Mouse (Mus musculus): ENCODE data around the gene Vamp2.
A peak's percentile ranks its signal among the peaks of the same experiment; 100 is the strongest.

The Vamp2 gene

DNA sequence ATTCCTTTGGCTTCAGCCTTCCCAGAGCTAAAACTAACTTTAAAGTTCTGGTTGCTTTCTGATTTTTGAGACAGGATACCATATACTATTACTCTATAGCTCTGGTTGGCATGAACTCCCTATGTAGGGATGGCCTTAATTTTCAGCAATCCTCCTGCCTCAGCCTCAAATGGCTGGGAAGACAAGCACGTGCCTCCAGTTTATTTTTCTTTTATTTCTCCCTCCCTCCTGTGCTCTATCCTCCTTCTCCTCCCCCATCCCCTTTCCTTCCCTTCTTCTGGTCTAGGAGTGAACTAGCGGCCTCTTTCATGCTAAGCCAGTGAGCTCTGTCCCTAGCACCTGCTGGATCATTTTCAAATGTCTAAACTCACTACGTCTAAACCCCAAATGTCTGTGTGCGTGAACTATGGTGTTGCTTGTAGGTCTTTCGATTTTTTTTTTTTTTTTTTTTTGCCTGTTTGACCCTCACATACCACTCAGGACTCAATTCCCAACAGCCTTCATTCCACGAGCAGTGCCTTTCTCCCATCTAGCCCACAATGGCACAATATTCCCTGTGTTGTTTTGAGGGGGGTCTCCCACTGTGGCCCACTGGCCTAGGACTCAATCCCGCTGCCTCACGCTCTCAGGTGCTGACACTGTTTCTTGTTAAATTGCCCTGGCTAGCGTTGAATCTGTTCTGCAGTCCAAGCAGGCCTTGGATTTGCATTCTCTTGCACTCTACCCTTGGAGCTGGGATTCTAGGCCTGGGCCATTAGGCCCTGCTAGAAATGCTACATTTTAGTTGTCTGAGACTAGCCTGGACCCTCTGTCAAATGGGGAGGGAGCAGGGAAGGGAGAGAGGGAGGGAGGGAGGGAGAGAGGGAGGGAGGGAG is 23.8 kb upstream of the Vamp2 start:
- no peak for DNase-seq

DNA sequence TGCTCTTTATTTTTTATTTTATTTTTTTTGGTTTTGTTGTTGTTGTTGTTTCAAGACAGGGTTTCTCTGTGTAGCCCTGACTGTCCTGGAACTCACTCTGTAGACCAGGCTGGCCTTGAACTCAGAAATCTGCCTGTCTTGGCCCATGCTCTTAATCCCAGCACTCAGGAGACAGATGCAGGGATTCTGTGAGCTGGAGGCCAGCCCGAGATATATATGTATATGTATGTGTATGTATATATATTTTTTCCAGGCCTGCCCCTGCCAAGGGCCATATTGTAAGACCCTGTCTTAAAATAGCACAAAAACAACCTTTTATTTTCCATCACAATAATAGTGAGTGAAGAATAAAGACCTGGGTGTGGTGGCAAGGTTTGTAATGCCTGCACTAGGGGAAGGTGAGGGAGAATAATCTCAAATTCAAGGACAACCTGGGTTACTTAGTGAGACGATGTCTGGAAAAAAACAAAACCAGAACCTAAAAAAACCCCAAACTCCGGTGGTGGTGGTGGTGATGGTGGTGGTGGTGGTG is 22.8 kb upstream of the Vamp2 start:
- no peak for DNase-seq

DNA sequence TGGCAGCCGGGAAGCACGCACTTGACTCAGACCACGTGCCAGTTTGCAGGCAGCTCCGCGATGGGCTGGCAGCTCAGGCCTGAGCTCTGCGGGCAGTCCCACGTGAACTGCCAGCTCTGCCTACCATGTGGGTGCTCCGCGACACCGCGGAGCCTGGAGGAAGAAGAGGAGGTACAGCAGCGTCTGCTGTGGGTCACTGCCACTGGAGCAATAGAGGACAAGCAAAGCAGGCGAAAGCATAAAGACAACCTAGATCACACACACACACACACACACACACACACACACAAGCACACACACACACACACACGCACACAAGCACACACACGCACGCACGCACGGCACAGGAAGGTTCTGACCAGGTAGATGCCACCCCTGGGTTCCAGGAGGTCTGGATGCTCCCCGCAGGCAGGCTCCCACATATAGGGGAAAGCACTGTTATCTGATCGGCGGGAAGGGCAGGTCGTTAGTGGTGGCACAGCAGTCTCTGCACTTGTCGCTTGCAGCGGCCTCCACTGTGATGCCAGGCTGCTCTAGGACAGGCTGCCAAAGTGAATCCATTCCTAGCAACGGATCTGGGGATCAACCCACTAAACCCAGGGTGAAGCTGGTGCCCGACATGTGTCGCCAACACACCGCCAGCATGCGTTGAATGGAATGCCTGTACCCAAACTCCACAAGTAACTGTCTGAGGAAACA is 22.0 kb upstream of the Vamp2 start:
- no peak for DNase-seq

DNA sequence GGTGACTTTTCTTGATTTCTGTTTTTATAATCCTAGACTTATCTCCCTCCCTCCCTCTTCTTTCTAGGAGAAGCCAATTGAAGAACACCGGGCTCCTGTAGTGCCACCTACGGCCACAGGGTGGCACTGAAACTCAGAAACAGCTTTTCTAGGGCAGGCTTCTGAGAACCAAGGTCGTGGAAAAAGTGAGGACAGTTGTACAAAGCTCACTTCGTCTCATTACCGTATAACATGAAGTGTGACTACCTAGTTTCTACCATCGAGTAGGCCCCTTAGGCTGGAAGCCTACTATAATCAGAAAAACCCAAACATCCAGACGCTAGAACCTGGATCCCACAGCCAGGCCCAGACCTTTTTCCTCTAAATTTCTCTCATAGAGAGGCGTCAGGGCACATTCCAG is 21.3 kb upstream of the Vamp2 start:
- peak; percentile 91 for DNase-seq

DNA sequence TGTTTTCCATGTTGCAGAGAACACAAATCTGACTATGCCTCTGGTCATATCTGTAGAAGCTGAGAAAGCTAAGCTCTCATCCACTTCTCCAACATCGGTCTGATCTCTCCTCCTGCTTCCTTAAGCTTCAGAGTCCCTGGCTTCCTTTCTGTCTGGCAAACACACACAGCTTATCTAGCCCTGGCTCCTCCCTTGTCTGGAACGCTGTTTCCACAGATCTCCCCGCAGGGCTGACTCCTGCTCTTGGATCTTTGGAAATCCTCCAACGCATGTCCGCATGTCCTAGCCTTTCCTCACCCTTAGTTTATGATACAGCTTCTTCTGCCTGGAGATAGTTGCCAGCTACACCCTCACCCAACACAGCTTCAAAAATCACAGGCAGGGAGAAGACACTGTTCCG is 20.7 kb upstream of the Vamp2 start:
- DNase-seq: no peak

DNA sequence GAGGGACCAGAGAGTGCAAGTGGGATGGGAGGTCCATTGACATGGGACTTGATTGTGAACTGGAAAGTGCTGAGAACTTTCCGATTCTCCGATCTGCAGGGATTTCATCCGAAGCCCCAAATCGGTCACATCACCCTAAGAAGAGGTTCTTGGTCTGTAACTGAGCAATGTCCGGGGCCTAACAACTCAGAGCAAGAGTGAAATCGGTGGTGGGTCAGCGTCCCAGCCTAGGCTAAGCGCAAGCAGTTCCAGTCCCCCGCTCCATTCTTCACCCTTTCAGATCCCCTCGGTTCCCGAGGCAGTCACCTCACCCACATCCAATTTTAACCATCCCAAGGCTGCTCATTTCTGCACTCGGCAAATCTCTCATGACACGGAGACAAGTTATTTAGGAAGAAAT is 18.2 kb upstream of the Vamp2 start:
- no peak for DNase-seq

DNA sequence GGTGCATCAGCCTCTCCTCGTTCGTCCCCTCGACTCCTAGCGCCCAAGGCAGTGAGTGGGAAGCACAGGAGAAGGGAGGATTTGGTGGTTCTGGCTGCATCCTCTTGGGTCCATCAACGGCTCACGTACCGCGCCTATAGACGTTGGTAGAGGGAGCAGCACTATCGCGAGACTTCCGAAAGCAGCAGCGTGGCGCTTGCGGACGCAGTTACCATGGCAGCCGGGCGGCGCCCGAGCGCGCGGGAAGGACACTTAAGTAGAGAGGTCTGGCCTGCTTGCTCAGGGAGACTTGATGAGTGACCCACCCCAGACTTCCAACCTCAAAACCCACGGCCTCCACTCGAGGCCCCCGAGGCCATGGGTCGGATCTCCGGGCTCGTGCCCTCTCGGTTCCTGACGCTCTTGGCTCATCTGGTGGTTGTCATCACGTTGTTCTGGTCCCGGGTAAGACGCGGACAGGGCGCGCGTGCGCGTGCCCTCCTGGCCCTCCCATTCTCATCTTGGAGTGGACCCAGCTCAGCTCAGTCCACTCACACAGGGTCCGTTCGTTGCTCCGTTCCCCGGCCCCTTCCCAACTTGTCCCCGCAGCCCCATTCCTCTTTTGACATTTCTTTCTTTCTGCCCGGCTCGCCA is 17.6 kb upstream of the Vamp2 start, which contains the start of gene Tmem107:
Tmem107 (plus strand) TSS at position 217 of the 633 bp plus-strand sequence.
- DNase-seq: peak; percentile 94

DNA sequence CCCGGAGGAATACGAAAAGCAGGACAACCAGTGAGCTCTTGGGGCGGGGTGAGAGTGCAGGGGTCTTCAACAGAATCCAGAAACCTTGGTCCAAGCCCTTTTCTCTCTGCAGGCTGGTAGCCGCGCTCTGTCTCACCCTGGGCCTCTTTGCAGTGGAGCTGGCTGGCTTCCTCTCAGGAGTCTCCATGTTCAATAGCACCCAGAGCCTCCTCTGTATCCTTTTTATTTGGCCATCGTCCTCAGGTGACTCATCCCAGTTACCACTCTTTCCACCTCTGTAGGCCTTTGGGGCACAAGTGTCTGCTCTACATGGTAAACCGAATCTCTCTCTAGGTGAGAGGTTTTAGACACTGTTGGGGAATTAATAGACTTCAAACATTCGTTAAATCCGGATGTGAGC is 17.0 kb upstream of the Vamp2 start:
- DNase-seq: no peak

DNA sequence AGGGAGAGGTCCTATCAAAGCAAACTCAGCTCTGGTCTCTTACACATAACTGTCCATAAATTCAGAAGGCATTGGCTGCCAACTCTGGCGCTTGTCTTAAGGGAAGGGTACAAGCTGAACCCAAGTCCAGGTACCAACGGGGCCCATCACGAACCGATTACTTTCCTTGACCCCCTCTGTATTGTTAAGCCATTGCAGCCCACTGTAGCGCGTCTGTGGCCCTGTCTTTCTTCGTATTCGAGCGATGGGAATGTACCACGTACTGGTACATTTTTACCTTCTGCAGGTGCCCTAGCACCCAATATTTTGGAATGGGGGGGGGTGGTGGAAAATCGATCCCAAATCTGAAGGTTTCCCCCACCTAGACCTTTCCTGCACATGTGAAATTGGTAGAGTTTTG is 16.1 kb upstream of the Vamp2 start:
- no peak for DNase-seq

DNA sequence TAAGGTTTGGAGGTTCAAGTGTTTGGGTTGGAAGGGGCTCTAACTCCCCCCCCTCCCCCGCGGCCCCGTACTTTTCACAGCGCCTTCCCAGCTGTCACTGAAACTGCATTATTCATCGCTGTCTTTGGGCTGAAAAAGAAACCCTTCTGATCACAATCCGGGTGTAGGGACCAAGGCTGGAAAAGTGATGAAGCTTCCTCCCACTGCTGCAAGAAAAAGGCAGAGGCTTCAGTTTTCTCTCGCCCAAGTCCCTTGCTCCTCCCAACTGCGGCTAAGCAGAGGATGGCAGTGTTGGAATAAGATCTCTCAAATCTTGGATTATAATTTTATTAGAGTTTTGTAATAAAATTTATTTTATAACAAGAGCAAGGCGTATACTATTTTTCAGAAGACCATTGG is 15.6 kb upstream of the Vamp2 start:
- DNase-seq: no peak

DNA sequence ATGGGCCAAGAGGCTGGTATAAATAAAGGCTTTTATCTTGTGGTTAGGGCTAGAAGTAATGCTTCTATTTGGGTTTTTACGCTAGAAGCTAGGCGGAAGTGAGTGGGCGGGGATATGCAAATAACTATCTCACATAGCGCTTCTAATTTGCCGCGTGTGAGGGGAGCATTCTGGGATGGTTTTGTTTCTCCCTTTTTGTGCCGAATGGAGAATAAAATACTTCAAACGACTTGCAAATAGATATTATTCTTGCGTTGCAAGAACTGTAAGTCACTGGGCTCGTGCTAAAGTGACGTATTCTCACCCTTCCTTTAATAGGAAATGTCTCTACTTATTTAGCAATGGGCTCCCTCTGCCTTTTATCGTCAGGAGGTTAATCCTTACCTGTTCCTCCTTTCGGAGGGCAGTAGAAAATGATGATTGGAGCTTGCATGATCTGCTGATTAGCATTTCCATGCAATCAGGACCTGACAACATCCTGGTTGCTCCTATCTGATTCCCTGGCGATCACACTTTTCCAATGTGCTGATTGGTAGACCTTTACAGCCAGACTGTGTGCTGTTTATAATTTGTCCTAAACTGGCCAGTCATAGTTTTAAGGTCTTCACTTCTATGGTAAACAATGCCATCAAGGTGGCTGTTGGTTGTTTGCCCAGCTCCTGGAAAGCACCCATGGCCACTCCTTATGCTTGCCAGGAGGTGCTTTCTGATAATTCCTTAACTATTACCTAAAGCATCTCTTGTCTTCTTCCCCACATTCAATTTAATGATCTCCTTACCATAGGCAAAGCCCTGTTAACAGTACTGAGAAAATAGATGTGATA is 15.0 kb upstream of the Vamp2 start:
- DNase-seq: peak; percentile 88

DNA sequence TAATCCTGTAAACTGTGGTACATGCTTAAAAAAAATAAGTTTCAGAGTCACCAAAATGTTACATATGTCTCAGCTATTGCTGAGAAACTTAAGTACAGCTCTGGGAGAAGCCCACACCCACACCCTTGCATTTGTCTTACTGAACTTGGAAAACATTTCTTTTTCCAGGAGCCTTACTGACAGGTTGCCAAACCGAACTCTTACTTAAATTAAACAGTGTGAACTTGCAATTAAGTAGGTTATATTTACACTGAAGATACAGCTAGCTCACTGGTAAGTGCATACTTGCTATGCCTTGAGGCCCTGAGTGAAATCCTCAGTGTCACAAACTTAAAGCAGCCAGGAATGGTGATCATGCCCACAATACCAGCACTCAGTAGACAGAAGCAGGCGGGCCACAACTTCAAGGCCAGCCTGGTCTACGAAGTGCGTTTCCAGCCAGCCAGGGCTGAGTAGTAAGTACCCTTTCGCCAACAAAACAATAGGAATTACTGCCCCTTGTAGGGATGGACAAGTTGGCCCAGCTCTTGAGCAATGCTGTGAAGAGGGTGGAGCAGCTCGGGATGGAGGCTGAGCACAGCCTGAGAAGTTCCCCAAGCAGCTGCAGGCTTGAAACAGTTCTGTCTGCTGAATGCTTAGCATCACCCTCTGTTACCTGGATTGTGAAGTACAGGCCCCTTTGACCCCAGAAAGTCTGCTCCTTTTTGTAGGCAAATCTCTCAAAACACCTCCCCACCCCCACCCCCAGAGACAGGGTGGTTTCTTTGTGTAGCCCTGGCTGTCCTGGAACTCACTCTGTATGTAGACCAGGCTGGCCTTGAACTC is 14.1 kb upstream of the Vamp2 start:
- DNase-seq: no peak

DNA sequence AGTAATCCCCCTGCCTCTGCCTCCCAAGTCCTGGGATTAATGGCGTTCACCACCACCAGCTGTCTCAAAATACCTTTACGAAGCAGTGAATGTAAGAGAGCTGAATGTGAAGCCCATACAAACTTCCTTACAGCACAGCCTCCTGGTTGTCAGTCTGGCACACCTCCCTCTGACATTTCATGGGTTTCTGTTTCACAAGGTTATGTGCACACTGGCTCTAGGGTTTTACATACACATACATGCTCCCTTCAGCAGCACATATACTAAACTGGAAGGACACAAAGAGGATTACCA is 13.6 kb upstream of the Vamp2 start:
- DNase-seq: no peak

DNA sequence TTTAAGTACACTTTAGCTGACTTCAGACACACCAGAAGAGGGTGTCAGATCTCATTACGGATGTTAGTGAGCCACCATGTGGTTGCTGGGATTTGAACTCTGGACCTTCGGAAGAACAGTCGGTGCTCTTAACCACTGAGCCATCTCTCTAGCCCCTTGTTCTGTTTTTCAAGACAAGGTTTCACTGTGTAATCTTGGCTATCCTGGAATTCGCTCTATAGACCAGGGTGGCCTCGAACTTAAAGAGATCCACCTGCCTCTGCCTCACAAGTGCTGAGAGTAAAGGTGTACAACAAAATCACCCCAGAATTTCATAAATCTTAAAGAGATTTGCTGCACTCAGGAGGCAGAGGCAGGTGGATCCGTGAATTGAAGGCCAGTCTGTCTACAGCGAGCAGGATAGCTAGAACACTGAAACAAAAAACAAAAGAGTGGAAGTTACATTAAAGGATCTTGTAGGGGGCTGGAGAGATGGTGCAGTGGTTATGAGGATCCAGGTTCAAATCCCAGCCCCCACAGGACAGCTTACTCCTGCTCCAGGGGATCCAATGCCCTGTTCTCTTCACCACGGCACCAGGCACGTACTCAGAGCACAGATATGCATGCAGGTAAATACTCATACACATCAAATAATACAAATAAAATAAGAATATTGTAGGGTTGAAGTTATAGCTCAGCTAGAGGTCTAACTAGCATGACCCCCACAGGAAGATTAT is 12.4 kb upstream of the Vamp2 start:
- DNase-seq: no peak

DNA sequence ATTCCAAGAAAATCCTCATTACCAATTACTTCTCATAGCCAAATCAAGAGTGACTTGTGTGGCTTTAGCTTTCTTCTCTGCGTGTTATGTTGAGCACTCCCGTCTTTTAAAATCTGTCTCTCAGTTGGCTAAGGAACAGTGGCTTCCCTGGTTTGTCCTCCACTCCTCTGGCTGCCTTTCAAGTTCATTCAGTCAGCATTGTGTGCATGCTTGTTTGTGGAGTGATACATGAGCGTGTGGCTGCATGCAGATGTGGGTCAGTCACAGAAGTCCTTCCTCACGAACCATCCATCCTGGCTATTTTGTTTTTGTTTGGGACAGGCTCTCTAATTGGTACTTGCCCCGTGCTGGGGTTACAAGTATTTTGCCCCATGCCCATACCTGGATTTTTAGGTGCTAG is 11.7 kb upstream of the Vamp2 start:
- DNase-seq: no peak

DNA sequence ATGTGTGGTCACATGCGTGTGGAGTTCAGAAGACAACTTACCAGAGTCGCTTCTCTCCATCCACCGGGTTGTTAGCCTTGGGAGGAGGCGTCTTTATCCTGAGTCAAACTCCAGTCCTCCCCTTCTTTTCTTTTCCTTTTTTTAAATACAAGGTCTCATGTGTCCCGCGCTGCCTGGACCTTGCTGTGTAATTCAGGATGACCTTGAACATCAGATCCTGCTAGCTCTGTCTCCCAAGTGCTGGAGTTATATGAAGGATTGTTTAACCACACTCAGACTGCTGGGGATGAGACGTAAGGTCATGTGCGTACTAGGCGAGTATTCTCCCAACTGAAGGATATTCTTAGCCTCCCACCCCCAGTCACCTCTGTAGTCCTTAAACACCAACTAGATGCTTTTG is 11.0 kb upstream of the Vamp2 start:
- no peak for DNase-seq

DNA sequence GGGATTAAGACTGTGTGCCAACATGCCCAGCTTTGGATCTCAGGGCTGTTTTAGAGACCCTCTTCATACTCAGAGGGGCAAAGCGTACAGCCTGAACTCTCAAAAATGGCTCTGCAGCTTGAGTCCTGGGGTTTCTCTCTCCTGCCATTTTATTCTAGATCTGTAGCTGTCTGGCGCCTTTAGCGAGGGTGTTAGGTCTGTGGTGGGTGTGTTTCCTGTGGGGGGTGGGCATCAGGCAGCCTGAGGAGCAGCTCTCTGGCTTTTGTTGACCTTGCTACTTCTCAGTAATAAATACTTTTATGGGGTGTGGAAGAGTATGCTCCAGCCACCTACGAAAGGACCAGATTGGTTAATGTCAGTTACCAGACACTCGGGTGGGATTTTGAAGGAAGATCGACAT is 10.2 kb upstream of the Vamp2 start:
- DNase-seq: no peak

DNA sequence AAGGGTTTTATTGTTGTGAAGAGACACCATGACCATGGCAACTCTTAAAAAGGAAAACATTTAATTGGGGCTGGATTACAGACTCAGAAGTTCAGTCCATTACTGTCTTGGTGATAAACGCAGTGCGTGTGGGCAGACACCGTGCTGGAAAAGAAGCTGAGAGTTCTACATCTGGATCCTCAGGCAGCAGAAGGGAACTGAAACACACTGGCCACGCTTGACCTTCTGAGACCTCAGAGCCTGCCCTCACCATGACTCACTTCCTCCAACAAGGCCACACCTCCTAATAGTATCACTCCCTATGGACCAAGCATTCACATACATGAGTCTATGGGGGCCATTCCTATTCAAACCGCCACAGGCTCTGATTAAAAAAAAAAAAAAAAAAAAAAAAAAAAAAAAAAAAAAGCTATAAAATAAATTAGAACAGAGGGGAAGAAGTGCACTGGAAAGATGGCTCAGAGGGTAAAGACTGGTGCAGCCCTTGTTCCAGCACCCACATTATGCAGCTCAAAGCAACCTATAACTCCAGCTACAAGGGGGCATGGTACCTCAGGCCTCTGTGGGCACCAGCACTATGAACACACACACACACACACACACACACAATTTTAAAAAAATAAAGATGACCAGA is 9.4 kb upstream of the Vamp2 start:
- DNase-seq: no peak

DNA sequence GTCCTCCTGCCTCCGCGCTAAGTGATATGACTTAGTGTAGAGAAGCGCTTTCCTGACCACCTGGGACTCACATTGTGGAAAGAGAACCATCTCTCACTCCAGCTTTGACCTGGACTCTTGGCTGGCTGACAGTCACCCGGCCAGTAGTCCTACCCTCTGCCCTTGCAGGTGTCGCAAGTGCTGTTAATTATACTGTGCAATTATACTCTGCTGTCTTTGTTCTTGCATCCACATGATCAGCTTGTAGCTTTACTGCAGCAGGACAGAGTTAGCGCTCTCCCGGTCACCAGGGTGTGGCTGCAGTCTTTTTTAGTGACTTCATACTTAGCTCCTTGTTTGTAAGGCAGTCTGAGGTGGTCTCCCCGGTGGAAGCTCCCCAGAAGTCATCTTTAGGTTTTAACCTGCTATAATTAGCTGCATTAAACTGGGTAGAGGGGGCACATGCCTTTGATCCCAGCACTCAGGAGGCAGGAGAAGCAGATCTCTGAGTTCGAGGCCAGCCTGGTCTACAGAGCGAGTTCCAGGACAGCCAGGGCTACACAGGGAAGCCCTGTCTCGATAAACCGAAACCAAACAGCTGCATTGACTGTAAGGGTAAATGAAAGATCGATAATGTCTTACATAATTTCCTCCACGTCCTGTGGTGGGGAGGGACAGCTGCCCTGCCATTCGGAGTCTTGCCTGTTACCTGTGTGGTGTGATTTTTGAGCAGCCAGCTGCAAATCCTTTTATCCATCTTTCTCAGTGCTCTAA is 8.0 kb upstream of the Vamp2 start:
- DNase-seq: no peak

DNA sequence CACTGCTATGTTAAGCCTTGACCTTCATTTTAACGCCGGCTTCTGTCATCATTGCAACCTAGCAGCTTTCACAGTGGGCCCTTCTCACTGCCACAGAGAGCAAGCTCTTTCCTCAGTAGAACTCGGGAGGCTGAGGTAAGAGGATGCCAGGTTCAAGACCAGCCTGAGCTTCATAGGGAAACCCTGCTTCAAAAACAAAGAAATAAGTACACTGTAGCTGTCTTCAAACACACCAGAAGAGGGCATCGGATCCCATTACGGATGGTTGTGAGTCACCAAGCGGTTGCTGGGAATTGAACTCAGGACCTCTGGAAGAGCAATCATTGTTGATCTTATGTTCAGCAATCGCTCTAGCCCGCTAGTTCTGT is 7.5 kb upstream of the Vamp2 start:
- DNase-seq: no peak

Measured in lung, postnatal 14 days (tissue).